Mouse (Mus musculus) activated CD4-positive, CD25-positive, alpha-beta regulatory T cell, adult 4 months (primary cell): Measurements from ENCODE around the gene Dcbld1. TPM values are rescaled to one million over a fixed set of nuclear protein-coding genes. Genes with fewer than 3 reads are reported as not detected.
"Not testable (repeated sequence)": the region's sequence is repeated elsewhere in the genome, so short reads cannot be mapped to it uniquely, and the experiment has no call there.

Source experiments
- ATAC-seq: one replicate; pipeline ENCODE4 v1.8.0; 2017
- polyA plus RNA-seq, 2 experiments: library from polyadenylated mRNA; unstranded; fragments of 100-300 nt; shearing (Covaris generic); gene quantifications; one replicate each; pipeline ENCODE4 v1.2.1; 2017

Dcbld1 gene
- polyA plus RNA-seq, 2 experiments from 2014 or later, result 0.07 TPM; not detected in 1

DNA sequence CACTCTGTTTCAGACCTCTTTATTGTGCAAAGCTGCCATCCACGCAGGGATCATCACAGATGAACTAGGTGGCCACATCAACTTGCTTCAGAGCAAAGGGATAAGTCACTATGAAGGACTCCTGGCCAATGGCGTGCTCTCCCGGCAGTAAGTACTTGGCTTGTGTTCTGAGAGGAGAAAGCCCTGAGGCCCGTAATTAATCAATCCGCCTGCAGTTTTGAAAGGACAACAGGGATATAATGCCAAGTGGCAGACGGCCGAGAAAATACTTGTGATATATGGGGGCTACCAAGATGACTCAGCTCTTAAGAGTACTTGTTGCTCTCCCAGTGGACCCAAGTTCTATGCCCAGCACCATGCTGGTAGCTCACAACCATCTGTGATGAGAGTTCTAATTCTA lies 71.2 kb downstream of the Dcbld1 start:
- ATAC-seq, result no peak

DNA sequence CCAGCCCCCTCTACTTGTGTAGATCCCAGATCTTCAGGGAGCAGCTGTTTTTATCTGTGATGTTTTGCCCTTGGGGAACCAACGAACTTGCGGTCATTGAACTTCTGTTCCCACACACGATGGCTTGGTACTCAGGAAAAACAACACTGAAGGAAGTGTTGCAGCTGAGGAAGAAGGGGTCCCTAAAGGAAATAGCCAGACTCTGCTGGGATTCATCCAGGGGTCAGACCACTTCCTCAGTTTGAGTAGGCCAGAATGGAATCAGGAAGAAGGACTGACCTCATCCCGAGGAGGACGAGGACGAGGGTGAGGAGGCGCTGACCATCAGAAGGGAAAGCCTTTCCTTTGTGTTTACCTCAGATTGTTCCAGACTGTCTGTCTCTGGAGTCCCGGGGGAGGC lies 75.8 kb downstream of the Dcbld1 start:
- ATAC-seq, result no peak

DNA sequence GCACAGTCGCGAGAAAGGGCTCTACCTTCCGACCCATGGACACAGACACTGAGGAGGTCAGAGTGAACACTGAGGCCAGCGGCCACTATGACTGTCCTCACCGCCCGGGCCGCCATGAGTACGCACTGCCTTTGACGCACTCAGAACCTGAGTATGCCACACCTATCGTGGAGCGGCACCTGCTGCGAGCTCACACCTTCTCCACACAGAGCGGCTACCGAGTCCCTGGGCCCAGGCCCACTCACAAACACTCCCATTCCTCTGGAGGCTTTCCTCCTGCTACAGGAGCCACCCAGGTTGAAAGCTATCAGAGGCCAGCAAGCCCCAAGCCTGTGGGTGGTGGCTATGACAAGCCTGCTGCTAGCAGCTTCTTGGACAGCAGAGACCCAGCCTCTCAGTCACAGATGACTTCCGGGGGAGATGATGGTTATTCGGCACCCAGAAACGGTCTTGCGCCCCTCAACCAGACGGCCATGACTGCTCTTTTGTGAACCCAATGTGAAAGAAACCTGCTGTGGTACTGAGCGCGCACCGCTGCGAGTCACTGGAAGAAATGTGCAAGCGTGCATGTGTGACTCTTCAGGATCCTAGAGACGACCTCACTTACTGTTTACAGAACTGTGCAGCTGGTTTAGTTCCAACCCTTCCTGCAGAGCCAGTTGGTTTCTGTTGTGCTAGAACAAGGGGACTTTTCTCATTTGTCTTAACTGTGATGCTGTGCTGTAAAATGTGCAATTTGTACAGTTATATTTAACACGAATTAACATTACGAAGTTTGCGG lies 86.3 kb downstream of the Dcbld1 start:
- ATAC-seq, result no peak

DNA sequence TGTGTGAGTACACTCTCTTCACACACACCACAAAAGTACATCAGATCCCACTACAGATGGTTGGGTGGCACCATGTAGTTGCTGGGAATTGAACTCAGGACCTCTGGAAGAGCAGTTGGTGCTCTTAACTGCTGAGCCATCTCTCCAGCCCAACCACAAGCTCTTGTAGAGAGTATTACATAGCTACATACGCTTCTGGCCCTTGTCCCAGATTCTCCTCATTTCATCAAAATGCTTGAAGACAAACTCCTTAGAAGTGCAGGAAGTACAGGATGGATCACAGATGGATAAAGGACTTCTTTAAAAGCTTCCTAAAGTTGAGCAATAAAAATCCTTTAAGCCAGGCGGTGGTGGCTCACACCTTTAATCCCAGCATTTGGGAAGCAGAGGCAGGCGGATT lies 88.5 kb downstream of the Dcbld1 start:
- ATAC-seq, result no peak

DNA sequence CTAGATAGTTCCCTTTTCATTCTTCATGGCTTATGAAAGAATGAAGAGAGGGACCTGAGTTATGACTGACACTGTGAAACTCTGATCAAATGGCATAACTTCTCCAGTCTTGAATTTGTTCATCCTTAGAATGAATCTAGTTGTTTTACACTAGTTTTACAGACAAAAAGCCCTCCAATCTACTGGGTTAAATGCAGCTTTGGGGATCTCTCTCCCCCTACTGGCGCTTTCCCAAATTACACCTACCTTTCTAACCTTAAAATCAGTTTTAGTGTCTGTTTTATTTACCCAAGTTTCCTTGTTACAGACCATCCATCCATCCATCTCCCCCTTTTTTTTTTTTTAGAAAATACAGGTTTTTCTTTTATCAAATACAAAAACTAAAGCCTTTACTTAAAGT lies 97.6 kb downstream of the Dcbld1 start:
- peak; percentile 52 for ATAC-seq

DNA sequence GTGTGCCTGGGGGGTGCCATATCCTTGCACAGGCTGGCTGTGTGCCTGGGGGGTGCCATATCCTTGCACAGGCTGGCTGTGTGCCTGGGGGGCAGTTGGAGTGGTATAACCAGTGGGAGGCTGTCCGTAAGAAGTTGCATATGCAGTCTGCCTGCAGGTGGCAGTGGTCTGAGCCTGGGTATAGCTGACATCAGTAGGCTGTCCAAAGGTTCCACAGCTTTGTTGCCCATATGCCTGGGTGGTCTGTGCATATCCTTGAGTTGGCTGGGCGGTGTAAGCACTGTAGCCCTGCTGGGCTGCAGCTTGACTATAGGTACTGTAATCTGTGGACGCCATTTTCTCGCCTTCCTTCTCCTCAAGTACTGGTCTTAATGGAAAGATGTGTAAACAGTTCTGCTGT lies 109.9 kb downstream of the Dcbld1 start:
- ATAC-seq, result not testable (repeated sequence)

DNA sequence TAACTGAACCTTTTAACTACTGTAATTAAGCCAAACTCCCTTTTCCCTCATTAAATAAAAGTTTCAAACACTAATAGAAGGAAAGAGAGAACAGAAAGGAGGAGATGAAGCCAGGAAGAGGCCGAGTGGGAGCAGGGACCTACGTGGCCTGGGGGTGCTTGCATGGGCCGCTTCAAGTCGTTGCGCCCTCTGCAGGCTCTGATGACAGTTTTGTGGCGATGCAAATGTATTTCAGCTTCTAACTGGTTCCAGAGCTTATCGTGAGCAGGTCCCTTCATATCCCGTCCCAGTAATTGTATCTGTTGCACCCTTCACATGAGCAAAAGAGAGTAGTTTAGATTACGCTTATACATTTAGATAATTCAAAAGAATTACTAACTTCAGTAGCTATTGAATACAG lies 119.8 kb downstream of the Dcbld1 start:
- ATAC-seq, result no peak

DNA sequence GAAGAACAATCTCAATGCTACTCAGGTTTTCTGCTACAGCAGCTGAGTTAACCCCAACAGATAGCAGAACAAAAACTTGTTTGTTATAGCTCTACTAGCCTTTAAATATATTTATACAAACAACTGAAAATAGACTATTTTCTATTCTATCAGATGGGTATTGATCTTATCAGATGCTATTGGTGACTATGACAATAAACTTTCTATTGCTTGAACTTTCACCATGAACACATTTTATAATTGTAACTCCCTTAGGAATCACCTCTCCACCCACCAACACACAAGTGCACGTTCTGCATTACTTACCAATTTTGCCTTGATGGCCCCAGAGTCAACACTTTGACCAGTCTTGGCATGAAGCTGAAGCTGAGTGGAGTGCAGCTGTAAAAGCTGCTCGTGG lies 125.0 kb downstream of the Dcbld1 start, which contains the start of gene Gm26741:
Gene Gm26741 (plus strand): TSS at position 301 of the 400 bp plus-strand sequence.
- ATAC-seq, result no peak

DNA sequence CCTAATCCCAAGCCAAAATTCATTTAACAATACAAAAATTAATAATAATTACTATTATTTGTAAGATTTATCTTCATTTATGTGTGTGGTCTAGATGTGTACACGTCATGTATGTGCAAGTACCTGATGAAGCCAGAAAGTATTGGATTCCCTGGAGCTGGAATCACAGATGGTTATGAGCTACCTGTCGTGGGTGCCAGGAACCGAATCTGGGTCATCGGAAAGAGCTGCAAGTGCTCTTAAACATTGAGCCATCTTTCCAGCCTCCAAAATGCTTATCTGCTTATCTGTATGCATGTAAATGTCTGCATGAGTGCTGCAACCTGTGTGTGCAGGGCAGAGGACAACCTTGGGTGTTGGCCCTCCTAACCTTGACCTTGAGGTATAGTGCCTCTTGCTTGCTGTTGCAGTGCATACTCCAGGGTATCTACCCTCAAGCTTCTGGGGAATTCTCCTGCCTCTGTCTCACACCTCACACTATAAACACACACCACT lies 126.9 kb downstream of the Dcbld1 start:
- no peak for ATAC-seq

DNA sequence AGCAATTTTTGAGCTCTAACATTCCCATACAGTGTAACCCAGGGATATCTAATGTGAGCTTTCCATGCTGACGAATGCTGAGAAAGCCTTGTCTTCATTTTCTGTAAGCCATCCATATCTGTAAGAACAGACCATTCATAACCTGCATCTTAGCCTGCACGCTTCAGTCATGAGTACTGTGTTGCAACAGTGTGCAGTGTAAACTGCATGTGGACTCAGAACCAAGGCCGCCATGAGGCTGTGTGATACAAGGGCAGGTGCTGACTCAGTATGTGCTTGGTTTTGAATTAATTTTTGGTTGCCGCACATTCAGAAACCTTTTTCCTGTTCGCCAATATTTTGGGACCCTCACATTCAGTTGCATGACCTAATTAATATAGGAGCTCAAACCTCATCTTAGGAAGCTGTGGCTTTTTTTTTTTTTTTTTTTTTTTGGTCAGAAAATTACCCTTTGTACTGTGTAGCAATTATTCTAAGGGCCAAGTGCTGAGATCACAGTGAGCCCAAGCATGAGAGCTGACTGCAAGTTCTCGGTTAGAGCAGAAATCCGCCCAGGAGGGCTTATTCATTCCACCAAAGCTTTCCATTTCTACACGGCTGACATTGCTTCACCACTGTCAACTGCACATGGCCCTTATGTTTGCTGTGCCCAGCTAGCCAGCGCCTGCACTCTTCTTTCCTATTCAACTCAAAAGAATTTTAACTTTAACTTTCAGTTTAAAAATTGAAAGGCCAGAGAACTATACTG lies 127.6 kb downstream of the Dcbld1 start:
- no peak for ATAC-seq

DNA sequence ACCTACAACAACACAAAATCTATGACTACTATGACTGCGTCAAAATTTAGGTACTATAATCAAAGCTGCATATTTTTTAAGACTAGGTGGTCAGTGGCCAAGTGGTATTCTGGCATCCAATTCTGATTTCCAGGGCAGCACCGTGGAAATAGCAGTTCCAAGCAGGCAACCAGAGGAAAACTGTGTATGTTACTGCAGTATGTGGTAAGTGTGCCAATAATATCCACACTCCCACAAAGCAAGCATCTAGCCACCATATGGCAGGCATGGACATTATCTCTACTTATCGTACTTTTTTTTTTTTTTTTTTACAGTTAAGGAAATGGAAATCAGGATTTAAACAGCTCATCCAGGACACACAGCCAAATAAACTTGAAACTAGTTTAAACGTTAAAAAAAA lies 135.0 kb downstream of the Dcbld1 start:
- ATAC-seq, result no peak

Other genes with a start within 250 kb of the Dcbld1 start
- gene Vgll2, start 211.1 kb upstream of the Dcbld1 start, polyA plus RNA-seq, result not detected
- not detected for gene Ros1, start 38.4 kb upstream of the Dcbld1 start, polyA plus RNA-seq
- gene Gm26741, start 125.1 kb downstream of the Dcbld1 start, polyA plus RNA-seq, result not detected
- gene Gopc, start 148.5 kb downstream of the Dcbld1 start, polyA plus RNA-seq, result 1 to 10 TPM; 6.2 to 6.3 TPM
- not detected for gene Nepn, start 155.4 kb downstream of the Dcbld1 start, polyA plus RNA-seq
- gene Nus1, start 183.9 kb downstream of the Dcbld1 start, polyA plus RNA-seq, result 1 to 10 TPM; 7.5 to 8.7 TPM